Mouse (Mus musculus): ENCODE measurements at regions not wholly inside any gene's neighbourhood (a gene's known extent, or its start where the extent isn't known, plus 50 kb on each side); places are given as distances from the start of the nearest gene placed in this dataset.

- H3K9ac ChIP-seq (ENCODE audit: insufficient read depth, low read depth): no peak overlapping the region
- H3K36me3 ChIP-seq (replicated peaks in 1 of 2; ENCODE audit: control insufficient read depth in 1 of 2, insufficient read depth in 1 of 2, low read length in 1 of 2): no peaks in the 10 kb centered on the region
- no peak overlapping the region for H3K27ac ChIP-seq (ENCODE audit: insufficient read depth, low read depth)
- no peak for DNase-seq (ENCODE audit: extremely low read depth)
- H3K4me1 ChIP-seq (ENCODE audit: control insufficient read depth in 1 of 2, insufficient read depth in 2 of 2): no peaks in the 10 kb centered on the region
- no peaks in the 10 kb centered on the region for H3K27me3 ChIP-seq (replicated peaks)
- dilution Hi-C loops (cut with MboI; ENCODE audit: extremely low pct_ligation_motif_present, extremely low pct_unique_long_range_greater_than_20kb, low sequenced_read_pairs): no loop called here
- TF ChIP-seq RAD21 (IDR thresholded peaks at IDR 0.05; ENCODE audit: low read depth, low read length) (no peak), JUND (conservative IDR thresholded peaks at IDR 0.05; ENCODE audit: low read depth, low read length) (no peak), ETS1 (conservative IDR thresholded peaks at IDR 0.05; ENCODE audit: low read depth, low read length) (no peak), ZKSCAN1 (IDR thresholded peaks at IDR 0.05; ENCODE audit: borderline replicate concordance, low read depth, low read length) (no peak), IRF4 (IDR thresholded peaks at IDR 0.05; ENCODE audit: low read depth, low read length) (no peak), RCOR1 (conservative IDR thresholded peaks at IDR 0.05; ENCODE audit: low read depth, low read length) (no peak), CTCF (conservative IDR thresholded peaks at IDR 0.05 in 1 of 2, IDR thresholded peaks at IDR 0.05 in 1 of 2; ENCODE audit: low read depth in 2 of 2, low read length in 2 of 2) (no peak), ELF1 (IDR thresholded peaks at IDR 0.05; ENCODE audit: low read depth, low read length) (no peak), MXI1 (IDR thresholded peaks at IDR 0.05; ENCODE audit: low read depth, low read length) (no peak), MAFK (IDR thresholded peaks at IDR 0.05; ENCODE audit: insufficient replicate concordance, low read length) (no peak), SMC3 (IDR thresholded peaks at IDR 0.05; ENCODE audit: low read depth, low read length) (no peak), ZMIZ1 (IDR thresholded peaks at IDR 0.05; ENCODE audit: low read depth, low read length) (no peak)
- in situ Hi-C loops (cut with MboI; ENCODE audit: low pct_ligation_motif_present, low pct_unique_long_range_greater_than_20kb, low sequenced_read_pairs): no loop called here
- no peak overlapping the region for H3K4me3 ChIP-seq (replicated peaks in 1 of 3; ENCODE audit: low read depth in 2 of 3, low read length in 2 of 3, poor library complexity in 1 of 3)
- H3K4me2 ChIP-seq (ENCODE audit: insufficient read depth, low read depth, poor library complexity, severe bottlenecking): no peak overlapping the region
- no peaks in the 10 kb centered on the region for H3K9me3 ChIP-seq (replicated peaks; ENCODE audit: low read length)
- H3K79me2 ChIP-seq (replicated peaks; ENCODE audit: control insufficient read depth, extremely low read depth, insufficient read depth, poor library complexity, severe bottlenecking): no peaks in the 10 kb centered on the region
Observed at GRCm38 (mm10) chr16:86971691-86972090, 382.3 kb upstream of the N6amt1 start.

GRCm38 (mm10) chr16:86949681-86950080 lies 404.3 kb upstream of the N6amt1 start:
- H3K36me3 ChIP-seq (replicated peaks in 1 of 2; ENCODE audit: control insufficient read depth in 1 of 2, insufficient read depth in 1 of 2, low read length in 1 of 2): no peaks in the 10 kb centered on the region
- H3K4me1 ChIP-seq (ENCODE audit: control insufficient read depth in 1 of 2, insufficient read depth in 2 of 2): no peaks in the 10 kb centered on the region
- no peak overlapping the region for H3K9ac ChIP-seq (ENCODE audit: insufficient read depth, low read depth)
- H3K4me2 ChIP-seq (ENCODE audit: insufficient read depth, low read depth, poor library complexity, severe bottlenecking): no peak overlapping the region
- no peak for TF ChIP-seq ETS1 (conservative IDR thresholded peaks at IDR 0.05; ENCODE audit: low read depth, low read length)
- H3K9me3 ChIP-seq (replicated peaks; ENCODE audit: low read length): no peaks in the 10 kb centered on the region
- no peaks in the 10 kb centered on the region for H3K79me2 ChIP-seq (replicated peaks; ENCODE audit: control insufficient read depth, extremely low read depth, insufficient read depth, poor library complexity, severe bottlenecking)
- no peak for DNase-seq (ENCODE audit: extremely low read depth)
- in situ Hi-C loops (cut with MboI; ENCODE audit: low pct_ligation_motif_present, low pct_unique_long_range_greater_than_20kb, low sequenced_read_pairs): no loop called here
- H3K27ac ChIP-seq (ENCODE audit: insufficient read depth, low read depth): no peak overlapping the region
- dilution Hi-C loops (cut with MboI; ENCODE audit: extremely low pct_ligation_motif_present, extremely low pct_unique_long_range_greater_than_20kb, low sequenced_read_pairs): no loop called here
- no peak overlapping the region for H3K4me3 ChIP-seq (replicated peaks in 1 of 3; ENCODE audit: low read depth in 2 of 3, low read length in 2 of 3, poor library complexity in 1 of 3)
- no peaks in the 10 kb centered on the region for H3K27me3 ChIP-seq (replicated peaks)

GRCm38 (mm10) chr16:86945531-86946144 lies 408.3 kb upstream of the N6amt1 start:
- H3K9ac ChIP-seq (ENCODE audit: insufficient read depth, low read depth): no peak overlapping the region
- H3K27me3 ChIP-seq (replicated peaks): no peaks in the 10 kb centered on the region
- no peak overlapping the region for H3K27ac ChIP-seq (ENCODE audit: insufficient read depth, low read depth)
- no peak for TF ChIP-seq USF2 (conservative IDR thresholded peaks at IDR 0.05; ENCODE audit: low read depth, low read length)
- TF ChIP-seq MEF2A (IDR thresholded peaks at IDR 0.05; ENCODE audit: borderline replicate concordance, low read depth, low read length): no peak
- TF ChIP-seq USF1 (IDR thresholded peaks at IDR 0.05; ENCODE audit: low read depth, low read length): no peak
- dilution Hi-C loops (cut with MboI; ENCODE audit: extremely low pct_ligation_motif_present, extremely low pct_unique_long_range_greater_than_20kb, low sequenced_read_pairs) (no loop called here), in situ Hi-C loops (cut with MboI; ENCODE audit: low pct_ligation_motif_present, low pct_unique_long_range_greater_than_20kb, low sequenced_read_pairs) (no loop called here)
- H3K36me3 ChIP-seq (replicated peaks in 1 of 2; ENCODE audit: control insufficient read depth in 1 of 2, insufficient read depth in 1 of 2, low read length in 1 of 2): no peaks in the 10 kb centered on the region
- DNase-seq (ENCODE audit: extremely low read depth): no peak
- no peaks in the 10 kb centered on the region for H3K79me2 ChIP-seq (replicated peaks; ENCODE audit: control insufficient read depth, extremely low read depth, insufficient read depth, poor library complexity, severe bottlenecking)
- no peaks in the 10 kb centered on the region for H3K9me3 ChIP-seq (replicated peaks; ENCODE audit: low read length)
- no peaks in the 10 kb centered on the region for H3K4me1 ChIP-seq (ENCODE audit: control insufficient read depth in 1 of 2, insufficient read depth in 2 of 2)
- H3K4me2 ChIP-seq (ENCODE audit: insufficient read depth, low read depth, poor library complexity, severe bottlenecking): no peak overlapping the region
- no peak overlapping the region for H3K4me3 ChIP-seq (replicated peaks in 1 of 3; ENCODE audit: low read depth in 2 of 3, low read length in 2 of 3, poor library complexity in 1 of 3)

All from CH12.LX (cell line).